Mouse (Mus musculus): ENCODE results near the gene Cd81. TPM values are rescaled to one million over a fixed set of nuclear protein-coding genes. Genes with fewer than 3 reads are reported as not detected.

Gene Cd81
- polyA plus RNA-seq, 1 experiment: 380 TPM

- no peak for TF ChIP-seq MYOD1 (IDR thresholded peaks at IDR 0.05; ENCODE audit: control insufficient read depth, insufficient read length, low read depth)
- TF ChIP-seq MYOG (IDR thresholded peaks at IDR 0.05; ENCODE audit: control insufficient read depth, extremely low read depth, insufficient read length): no peak
- no peak for TF ChIP-seq MAX (IDR thresholded peaks at IDR 0.05)
- no peak for TF ChIP-seq CEBPB (IDR thresholded peaks at IDR 0.05; ENCODE audit: low read depth)
- no peaks in the 10 kb centered on the region for H3K36me3 ChIP-seq (ENCODE audit: control insufficient read depth, insufficient read depth)
- no peaks in the 10 kb centered on the region for H3K79me3 ChIP-seq (ENCODE audit: low read depth)
- no peak overlapping the region for H3K4me3 ChIP-seq (ENCODE audit: insufficient read depth, poor library complexity, severe bottlenecking)
- no peaks in the 10 kb centered on the region for H3K79me2 ChIP-seq (ENCODE audit: control insufficient read depth, insufficient read depth)
- H3K27me3 ChIP-seq (ENCODE audit: control insufficient read depth, insufficient read depth, insufficient read length): no peaks in the 10 kb centered on the region
- H3ac ChIP-seq (ENCODE audit: control insufficient read depth, insufficient read length, low read depth): no peak overlapping the region
These were observed 29.5 kb downstream of the Cd81 start for GRCm38 (mm10) chr7:143082024-143082423.

- H3K36me3 ChIP-seq (ENCODE audit: control insufficient read depth, insufficient read depth): no peaks in the 10 kb centered on the region
- peaks cover 3% of the 10 kb centered on the region for H3K27me3 ChIP-seq (ENCODE audit: control insufficient read depth, insufficient read depth, insufficient read length)
- H3K4me3 ChIP-seq (ENCODE audit: insufficient read depth, poor library complexity, severe bottlenecking): no peak overlapping the region
- TF ChIP-seq CTCF (IDR thresholded peaks at IDR 0.05; ENCODE audit: control insufficient read depth, insufficient read depth, insufficient read length) (no peak), MYOG (IDR thresholded peaks at IDR 0.05; ENCODE audit: control insufficient read depth, extremely low read depth, insufficient read length) (no peak), FOSL1 (IDR thresholded peaks at IDR 0.05; ENCODE audit: insufficient read depth, low read length, poor library complexity, severe bottlenecking) (no peak), MAX (IDR thresholded peaks at IDR 0.05) (no peak), CEBPB (IDR thresholded peaks at IDR 0.05; ENCODE audit: low read depth) (no peak), USF1 (IDR thresholded peaks at IDR 0.05; ENCODE audit: low read depth) (no peak), MYOD1 (IDR thresholded peaks at IDR 0.05; ENCODE audit: control insufficient read depth, insufficient read length, low read depth) (no peak)
- no peaks in the 10 kb centered on the region for H3K79me2 ChIP-seq (ENCODE audit: control insufficient read depth, insufficient read depth)
- H3K79me3 ChIP-seq (ENCODE audit: low read depth): no peaks in the 10 kb centered on the region
- no peak overlapping the region for H3ac ChIP-seq (ENCODE audit: control insufficient read depth, insufficient read length, low read depth)
These were observed 31.2 kb downstream of the Cd81 start for GRCm38 (mm10) chr7:143083708-143084107.

- Histone ChIP-seq H3K27me3 (ENCODE audit: control insufficient read depth, insufficient read depth, insufficient read length) (peaks cover 15% of the 10 kb centered on the region), H3K79me2 (ENCODE audit: control insufficient read depth, insufficient read depth) (no peaks in the 10 kb centered on the region), H3K4me3 (ENCODE audit: insufficient read depth, poor library complexity, severe bottlenecking) (no peak overlapping the region)
These were observed 33.8 kb downstream of the Cd81 start for GRCm38 (mm10) chr7:143086366-143086765.

GRCm38 (mm10) chr7:143087070-143087579 lies 34.6 kb downstream of the Cd81 start:
- Histone ChIP-seq H3K4me3 (ENCODE audit: insufficient read depth, poor library complexity, severe bottlenecking) (no peak overlapping the region), H3K36me3 (ENCODE audit: control insufficient read depth, insufficient read depth) (no peaks in the 10 kb centered on the region), H3K79me2 (ENCODE audit: control insufficient read depth, insufficient read depth) (no peaks in the 10 kb centered on the region), H3K79me3 (ENCODE audit: low read depth) (no peaks in the 10 kb centered on the region), H3K27me3 (ENCODE audit: control insufficient read depth, insufficient read depth, insufficient read length) (peaks cover 15% of the 10 kb centered on the region), H3ac (ENCODE audit: control insufficient read depth, insufficient read length, low read depth) (no peak overlapping the region)
- no peak for TF ChIP-seq USF1 (IDR thresholded peaks at IDR 0.05; ENCODE audit: low read depth)
- TF ChIP-seq CEBPB (IDR thresholded peaks at IDR 0.05; ENCODE audit: low read depth): no peak
- TF ChIP-seq FOSL1 (IDR thresholded peaks at IDR 0.05; ENCODE audit: insufficient read depth, low read length, poor library complexity, severe bottlenecking): no peak
- TF ChIP-seq MAX (IDR thresholded peaks at IDR 0.05): no peak
- TF ChIP-seq MYOG (IDR thresholded peaks at IDR 0.05; ENCODE audit: control insufficient read depth, extremely low read depth, insufficient read length): no peak
- TF ChIP-seq CTCF (IDR thresholded peaks at IDR 0.05; ENCODE audit: control insufficient read depth, insufficient read depth, insufficient read length): peak; percentile 42
- TF ChIP-seq MYOD1 (IDR thresholded peaks at IDR 0.05; ENCODE audit: control insufficient read depth, insufficient read length, low read depth): no peak

More at GRCm38 (mm10) chr7:143086366-143086765, 33.8 kb downstream of the Cd81 start:
- Histone ChIP-seq H3ac (ENCODE audit: control insufficient read depth, insufficient read length, low read depth) (no peak overlapping the region), H3K79me3 (ENCODE audit: low read depth) (no peaks in the 10 kb centered on the region), H3K36me3 (ENCODE audit: control insufficient read depth, insufficient read depth) (no peaks in the 10 kb centered on the region)
- TF ChIP-seq CTCF (IDR thresholded peaks at IDR 0.05; ENCODE audit: control insufficient read depth, insufficient read depth, insufficient read length) (peak; percentile 57), FOSL1 (IDR thresholded peaks at IDR 0.05; ENCODE audit: insufficient read depth, low read length, poor library complexity, severe bottlenecking) (no peak)

- Histone ChIP-seq H3K36me3 (ENCODE audit: control insufficient read depth, insufficient read depth) (no peaks in the 10 kb centered on the region), H3K27me3 (ENCODE audit: control insufficient read depth, insufficient read depth, insufficient read length) (peaks cover 11% of the 10 kb centered on the region), H3K79me2 (ENCODE audit: control insufficient read depth, insufficient read depth) (no peaks in the 10 kb centered on the region), H3ac (ENCODE audit: control insufficient read depth, insufficient read length, low read depth) (no peak overlapping the region), H3K4me3 (ENCODE audit: insufficient read depth, poor library complexity, severe bottlenecking) (no peak overlapping the region), H3K79me3 (ENCODE audit: low read depth) (no peaks in the 10 kb centered on the region)
- TF ChIP-seq USF1 (IDR thresholded peaks at IDR 0.05; ENCODE audit: low read depth) (no peak), MYOD1 (IDR thresholded peaks at IDR 0.05; ENCODE audit: control insufficient read depth, insufficient read length, low read depth) (no peak), MAX (IDR thresholded peaks at IDR 0.05) (no peak), MYOG (IDR thresholded peaks at IDR 0.05; ENCODE audit: control insufficient read depth, extremely low read depth, insufficient read length) (no peak)
These were observed 41.3 kb downstream of the Cd81 start for GRCm38 (mm10) chr7:143093847-143094246.

- H3K4me3 ChIP-seq (ENCODE audit: insufficient read depth, poor library complexity, severe bottlenecking): no peak within 1 kb of the TSS
- H3ac ChIP-seq (ENCODE audit: control insufficient read depth, insufficient read length, low read depth): no peak within 1 kb of the TSS
- H3K79me3 ChIP-seq (ENCODE audit: low read depth): no peaks in the 10 kb centered on the region
- peak; percentile 57 for TF ChIP-seq CTCF (IDR thresholded peaks at IDR 0.05; ENCODE audit: control insufficient read depth, insufficient read depth, insufficient read length)
- no peak for TF ChIP-seq CEBPB (IDR thresholded peaks at IDR 0.05; ENCODE audit: low read depth)
- peaks cover 5% of the 10 kb centered on the region for H3K27me3 ChIP-seq (ENCODE audit: control insufficient read depth, insufficient read depth, insufficient read length)
- no peaks in the 10 kb centered on the region for H3K36me3 ChIP-seq (ENCODE audit: control insufficient read depth, insufficient read depth)
- no peaks in the 10 kb centered on the region for H3K79me2 ChIP-seq (ENCODE audit: control insufficient read depth, insufficient read depth)
These were observed 42.3 kb downstream of the Cd81 start, which contains the start of gene Trpm5 for GRCm38 (mm10) chr7:143094592-143095553. Trpm5 (minus strand) TSS chr7:143094642.

All from C2C12 (cell line).